Mouse (Mus musculus) cerebellum, postnatal 4 days (tissue): ENCODE results near the gene Tst.

Source experiments
- DNase-seq, 2 experiments: peaks; one replicate each; pipeline ENCODE4 v3.0.0; 2022; ENCODE audit warnings: low spot score in 2 of 2, mixed read lengths in 1 of 2

Gene Tst

DNA sequence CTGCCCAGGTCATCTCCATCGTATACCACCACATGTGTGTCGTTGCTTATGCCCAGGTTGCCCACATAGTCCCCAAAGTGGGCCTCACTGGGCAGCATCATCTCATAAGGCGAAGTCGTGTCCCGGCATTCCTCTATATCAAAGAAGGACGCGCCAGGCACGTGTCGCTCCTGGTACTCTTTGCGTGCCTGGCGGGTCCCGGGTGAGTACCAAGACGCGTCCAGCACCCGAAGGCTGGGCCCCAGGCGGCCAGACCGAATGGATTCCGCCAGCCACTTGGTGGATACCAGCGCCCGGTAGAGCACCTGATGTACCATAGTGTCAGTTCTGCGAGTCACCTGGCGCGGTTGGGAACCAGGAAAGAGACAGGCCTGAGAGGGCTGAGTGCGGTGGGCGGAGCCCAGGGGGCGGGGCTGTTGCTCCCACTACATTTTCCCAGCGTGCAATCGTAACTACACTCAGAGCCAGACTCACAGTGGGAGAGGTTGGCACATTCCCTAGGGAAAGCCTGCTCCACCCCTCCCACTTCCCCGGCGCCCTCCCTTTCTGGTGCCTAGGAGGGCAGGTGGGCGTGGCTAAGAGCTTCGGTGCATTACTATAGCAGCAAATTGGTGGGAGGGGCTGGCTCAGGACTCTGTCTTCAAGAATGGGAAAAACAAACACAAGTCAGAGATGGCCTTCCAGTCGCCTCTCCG is at the start of gene Tst:
Tst (minus strand) TSS at position 391 of the 695 bp plus-strand sequence.
- DNase-seq: peak; percentile 61 to 84

DNA sequence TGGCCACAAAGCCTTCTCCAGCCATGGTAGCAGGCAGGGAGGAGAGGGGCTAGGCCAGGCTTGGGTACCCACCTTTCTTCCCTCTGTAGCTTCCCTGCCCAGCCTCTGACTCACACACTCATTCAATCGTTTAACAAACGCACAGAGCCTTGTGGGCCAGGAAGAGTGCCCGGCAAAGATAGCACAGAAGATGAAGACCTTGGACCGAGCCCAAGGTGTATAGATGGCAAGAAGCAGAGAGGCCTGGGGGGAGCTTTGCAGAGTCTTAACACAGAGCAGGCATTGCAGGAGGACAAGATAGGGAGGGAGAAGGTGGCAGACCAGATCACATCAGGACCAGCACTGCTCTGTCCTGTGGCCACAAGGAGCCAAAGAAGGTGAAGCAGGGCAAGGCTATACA is 49.5 kb upstream of the Tst start:
- DNase-seq: no peak

- no peak for DNase-seq
These were observed 47.2 kb upstream of the Tst start for GRCm38 (mm10) chr15:78452929-78453328.

DNA sequence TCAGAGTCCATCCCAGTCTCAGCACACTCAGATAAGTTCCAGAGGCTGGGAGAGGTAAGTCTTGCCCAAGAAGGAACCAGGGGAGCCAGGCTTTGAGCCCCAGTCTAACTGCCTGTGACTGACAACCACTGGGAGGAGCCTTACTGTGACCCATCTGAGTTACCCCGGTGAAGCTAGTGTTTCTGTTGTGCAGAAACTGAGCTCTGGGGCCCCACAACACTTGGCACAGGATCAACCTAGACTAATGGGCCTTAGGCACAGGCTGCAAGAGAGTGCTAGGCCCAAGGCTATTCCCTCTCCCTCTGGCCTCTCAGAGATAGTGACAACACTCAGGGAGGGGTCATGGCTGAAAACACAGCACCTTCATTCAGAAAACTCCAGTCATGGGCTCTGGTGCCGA is 45.5 kb upstream of the Tst start:
- no peak for DNase-seq

DNA sequence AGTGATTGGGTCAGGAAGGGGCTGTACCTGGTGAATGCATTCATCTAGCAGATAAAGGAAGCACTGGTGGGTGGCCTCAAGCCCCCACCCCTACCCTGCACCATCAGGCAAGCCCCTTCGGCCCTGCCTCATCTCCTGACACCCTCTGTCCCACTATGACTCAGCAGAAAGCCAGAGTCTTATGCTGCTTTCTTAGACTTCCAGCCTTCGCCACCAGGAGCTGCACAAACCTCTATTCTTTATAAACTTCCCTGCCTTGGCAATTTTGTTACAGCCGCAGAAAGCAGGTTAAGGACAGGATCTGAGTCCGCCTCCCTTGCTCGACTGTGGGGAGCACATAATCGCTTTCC is 44.7 kb upstream of the Tst start:
- no peak for DNase-seq

DNA sequence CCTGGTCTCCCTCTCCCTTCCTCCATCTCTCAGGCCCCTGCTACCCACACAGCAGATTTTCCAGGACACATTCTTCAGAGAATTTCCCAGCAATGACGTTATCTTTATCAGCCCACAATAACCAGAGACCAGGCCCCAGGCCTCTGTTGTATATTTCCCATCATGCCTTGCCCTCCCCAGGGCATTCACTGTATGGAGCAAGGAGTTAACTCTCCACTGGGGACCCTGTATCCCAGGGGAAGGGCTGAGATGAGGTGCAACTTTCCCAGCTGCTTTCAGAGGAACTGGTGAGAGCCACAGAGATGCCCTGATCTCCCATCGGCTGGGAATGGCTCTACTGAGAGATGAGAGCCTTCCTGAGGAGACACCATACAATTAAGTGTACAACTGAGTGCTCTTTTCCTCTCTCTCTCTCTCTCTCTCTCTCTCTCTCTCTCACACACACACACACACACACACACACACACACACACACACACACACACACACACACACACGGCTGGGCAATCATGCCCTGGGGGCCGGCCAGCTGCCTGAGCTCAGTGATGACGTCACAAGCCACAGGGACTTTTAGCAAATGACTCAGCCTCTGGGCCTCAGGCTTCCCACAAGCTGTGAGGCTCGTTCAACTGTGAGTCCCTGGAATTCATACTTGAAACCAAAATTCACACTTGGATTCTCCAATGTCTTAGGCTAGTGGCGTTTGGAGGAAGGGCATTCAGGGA is 44.1 kb upstream of the Tst start:
- DNase-seq: no peak

- DNase-seq: no peak
These were observed 43.4 kb upstream of the Tst start for GRCm38 (mm10) chr15:78449131-78449530.

GRCm38 (mm10) chr15:78447746-78448535 is 42.2 kb upstream of the Tst start:
- peak; percentile 98 to 99 for DNase-seq

DNA sequence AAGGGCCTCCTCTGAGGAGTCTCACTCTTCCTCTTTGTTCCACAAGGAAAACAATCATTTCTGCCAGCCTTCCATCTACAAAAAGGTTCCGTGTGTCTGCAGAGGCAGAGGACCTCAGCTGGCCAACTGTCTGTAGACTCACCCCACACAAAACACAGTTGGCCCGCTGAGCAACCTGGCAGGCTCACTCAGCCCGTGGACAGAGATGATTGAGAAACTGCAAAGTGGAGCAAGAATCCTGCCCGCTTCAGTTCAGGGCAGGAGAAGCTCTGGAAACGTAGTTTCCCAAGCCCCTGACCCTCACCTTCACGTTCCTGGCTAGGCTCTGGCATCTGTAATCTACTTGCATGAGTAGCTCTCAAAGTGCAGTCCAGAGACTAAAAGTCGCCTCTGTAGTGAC is 41.4 kb upstream of the Tst start:
- no peak for DNase-seq

DNA sequence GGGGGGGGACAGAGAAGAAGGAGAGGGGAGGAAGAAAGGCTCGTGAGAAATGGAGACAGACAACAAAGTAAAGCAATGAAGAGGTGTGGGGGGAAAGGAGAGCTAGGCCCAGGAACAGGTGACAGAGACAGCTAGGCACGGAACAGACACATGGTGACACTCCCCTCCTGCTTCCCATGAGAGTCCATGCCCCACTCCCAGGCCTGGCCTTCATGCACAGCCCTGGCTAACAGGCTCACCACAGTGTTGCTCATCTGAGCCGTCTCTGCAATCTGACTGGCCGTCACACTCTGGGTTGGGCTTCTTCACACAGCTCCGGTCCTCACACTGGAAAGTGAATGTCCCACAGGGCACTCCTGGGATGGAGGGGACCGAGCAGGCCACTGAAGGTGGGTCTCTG is 38.1 kb upstream of the Tst start:
- DNase-seq: no peak

GRCm38 (mm10) chr15:78442231-78442630 is 36.5 kb upstream of the Tst start:
- DNase-seq: no peak

GRCm38 (mm10) chr15:78438973-78439372 is 33.3 kb upstream of the Tst start:
- DNase-seq: no peak

DNA sequence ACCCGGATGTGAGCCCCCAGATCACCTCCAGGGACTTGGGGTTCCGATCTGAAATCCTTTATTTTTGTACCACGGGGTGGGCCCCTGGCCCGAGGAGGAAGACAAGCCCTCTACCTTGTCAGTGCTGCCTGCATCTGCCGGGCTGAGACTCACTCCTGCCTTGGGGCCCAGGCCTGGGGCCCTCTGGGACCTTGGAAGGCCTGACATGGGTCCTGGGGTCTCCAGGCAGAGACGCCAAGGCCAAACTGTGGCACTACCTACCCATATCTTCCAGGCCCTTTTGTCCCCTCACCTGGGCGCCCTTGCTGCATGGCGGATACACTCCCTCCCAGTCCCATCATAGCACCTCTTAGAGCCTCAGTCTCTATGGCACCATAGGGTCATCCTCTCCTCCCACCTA is 32.8 kb upstream of the Tst start:
- DNase-seq: no peak

DNA sequence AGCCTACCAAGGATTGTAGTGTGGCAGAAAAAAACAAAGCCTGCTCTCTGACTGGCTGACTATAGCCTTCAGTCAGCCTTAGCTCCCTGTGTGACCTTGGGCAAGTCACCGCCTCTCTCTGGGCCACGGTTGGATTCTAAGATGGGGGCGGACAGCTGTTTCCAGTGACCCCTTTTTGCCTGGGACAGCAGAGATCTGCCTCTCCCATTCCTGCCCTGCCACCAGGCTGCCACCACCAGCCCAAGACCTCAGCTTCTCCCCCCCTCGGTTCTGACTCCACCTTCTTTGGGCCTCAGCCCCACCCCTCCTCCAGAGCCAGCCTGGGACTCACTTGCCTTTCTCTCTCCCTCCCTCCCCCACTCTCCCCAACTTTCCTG is 32.3 kb upstream of the Tst start:
- no peak for DNase-seq

- no peak for DNase-seq
These were observed 31.7 kb upstream of the Tst start for GRCm38 (mm10) chr15:78437237-78438017.

DNA sequence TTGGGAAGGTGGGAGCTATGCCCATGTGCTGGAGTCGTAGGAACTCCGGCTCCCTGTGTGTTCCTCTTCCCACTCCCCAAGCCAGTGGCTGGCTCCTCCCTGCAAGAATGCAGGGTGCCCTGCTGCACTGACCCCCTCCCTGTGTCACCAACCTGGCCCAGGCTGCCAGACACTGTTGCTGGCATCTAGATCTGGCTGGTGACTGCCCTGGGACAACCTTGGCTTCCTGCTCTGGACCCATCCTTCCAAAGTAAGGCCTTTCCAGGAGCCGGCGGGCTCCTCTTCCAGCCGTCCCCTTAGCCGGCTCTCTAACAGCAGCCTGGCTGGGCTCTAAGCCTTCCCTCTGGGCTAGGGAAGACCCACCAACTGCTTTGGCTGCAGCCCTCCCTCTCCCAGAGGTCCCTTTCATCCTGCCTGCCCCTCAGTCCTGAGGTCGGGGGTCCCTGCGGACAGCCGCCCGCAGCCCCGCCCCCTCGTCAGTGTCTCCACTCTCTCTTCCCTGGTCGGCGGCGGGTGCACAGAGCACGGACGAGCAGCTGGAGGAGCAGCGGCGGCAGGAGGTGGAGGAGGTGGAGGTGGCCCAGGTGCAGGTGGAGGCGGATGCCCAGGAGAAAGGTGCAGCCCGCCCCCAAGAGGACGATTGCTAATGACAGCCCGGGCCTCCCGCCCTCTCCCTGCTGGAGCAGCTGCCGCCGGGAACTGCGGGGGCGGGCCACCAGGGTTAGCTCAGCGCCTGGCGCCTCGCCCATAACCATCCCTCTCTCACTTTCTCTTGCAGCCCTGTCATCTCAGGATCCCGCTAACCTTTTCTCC is 30.9 kb upstream of the Tst start:
- DNase-seq: peak in 1 of 2 experiments; percentile 80

DNA sequence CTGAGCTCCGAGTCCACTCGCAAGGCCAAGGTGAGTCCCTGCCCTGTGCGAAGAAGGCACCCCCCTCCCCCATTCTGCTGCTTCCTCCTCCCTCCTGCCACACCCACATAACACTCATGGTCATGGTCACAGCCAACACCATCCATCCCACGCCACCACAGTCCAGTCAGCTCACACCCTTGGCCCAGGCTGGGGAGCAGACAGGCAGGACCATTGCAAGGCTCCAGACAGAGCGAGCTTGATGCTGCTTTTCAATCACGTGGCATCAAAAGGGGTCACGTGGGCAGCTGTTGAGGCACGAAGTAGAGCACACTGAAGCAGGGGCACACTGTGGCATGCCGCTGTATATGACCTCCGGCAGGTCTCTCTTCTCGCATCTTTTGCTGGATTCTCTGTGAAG is 30.0 kb upstream of the Tst start:
- no peak for DNase-seq

DNA sequence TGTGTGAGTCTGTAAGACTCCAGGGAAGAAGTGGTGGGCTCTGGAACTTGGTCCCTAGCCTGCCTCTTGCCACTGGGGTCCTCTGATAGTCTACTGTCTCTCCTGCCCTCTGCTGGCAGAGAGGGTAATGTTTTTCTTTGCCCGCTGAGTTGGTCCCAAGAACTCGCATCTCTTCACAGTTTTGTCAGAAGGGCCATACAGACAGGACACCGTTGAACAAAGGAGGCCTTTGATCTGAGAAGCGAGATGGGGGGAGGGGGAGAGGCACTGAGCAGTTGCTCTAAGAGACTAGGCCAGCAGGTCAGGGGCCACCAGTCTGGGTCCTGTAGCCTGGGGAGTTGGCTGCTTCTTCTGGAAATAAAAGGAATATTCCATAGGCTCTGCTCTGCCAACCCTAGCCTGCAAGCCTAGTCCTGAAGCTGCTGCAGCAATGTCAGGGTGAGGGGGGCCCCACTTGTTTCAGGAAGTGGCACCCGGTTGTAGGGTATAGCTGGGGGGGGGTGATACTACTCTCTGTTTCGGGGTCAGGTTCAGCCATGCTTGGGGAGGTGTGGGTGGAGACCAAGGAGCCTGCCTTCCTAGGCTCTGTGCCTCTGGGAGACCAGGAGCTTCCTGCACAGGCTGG is 29.3 kb upstream of the Tst start:
- peak in 1 of 2 experiments; percentile 68 for DNase-seq

DNA sequence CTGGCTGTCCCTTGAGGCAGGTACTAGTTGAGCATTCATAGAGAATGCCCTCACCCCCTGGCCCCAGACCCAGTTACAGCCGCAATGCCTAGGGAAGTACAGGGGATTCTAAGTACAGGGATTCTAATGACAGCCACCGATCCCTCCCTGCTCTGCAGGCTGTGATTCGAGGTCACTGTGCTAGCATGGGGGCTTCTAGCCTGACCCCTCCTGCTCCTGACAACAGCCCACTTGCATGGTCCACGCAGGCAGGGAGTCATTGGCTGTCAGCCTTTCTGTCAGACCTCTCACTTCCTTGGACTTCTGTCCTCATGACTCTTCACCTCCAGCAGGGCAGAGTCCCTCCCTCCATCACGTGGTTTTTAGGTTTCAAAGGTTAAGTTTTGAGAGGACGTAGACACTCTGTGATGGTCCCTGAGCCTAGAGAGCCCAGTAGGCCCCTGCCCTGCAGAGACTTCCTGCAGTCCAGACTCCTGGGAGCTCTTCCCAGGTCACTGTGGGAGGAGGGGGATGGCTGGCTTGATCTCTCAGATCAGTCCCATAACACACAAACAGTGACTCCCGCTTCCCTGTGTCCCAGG is 25.9 kb upstream of the Tst start:
- DNase-seq: no peak

DNA sequence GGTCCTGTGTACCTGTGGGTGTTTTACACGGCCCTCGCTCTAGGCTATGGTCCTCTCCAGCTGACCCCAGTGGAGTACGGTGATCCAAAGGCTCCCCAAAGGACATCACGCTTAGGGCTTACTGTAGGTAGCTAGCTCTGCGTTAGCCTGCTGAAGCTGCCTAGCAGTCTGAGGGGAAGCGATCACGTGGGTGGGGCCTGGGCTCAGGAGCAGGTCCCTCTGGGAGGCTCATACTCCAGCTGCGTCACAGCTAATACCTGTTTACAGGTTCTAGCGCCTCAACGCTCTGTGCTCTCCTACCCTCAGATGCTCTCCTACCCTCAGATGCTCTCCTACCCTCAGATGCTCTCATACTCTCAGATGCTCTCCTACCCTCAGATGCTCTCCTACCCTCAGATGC is 25.2 kb upstream of the Tst start:
- no peak for DNase-seq
